ENCODE assay signal across 11 mouse cellular contexts in genomic region chr11:121560294-121560663, GRCm38 (mm10). TPM values are rescaled to one million over a fixed set of nuclear protein-coding genes. Genes with fewer than 3 reads are reported as not detected.
DNase-seq lines count a peak whose midpoint lies in the region; ATAC-seq and TF ChIP-seq lines count a peak whose summit lies in the region.
"Had no signal": no experiment of that assay in that cellular context is flagged by ENCODE, and none has a peak within 500 bp of the region (broad histone marks: within the 10 kb centered on the region; RNA-seq: fewer than 3 reads in every experiment).

No protein-coding gene starts in this region.

- H3K27me3 ChIP-seq in CH12.LX (replicated peaks): no peaks in the 10 kb centered on the region
- H3K27me3 ChIP-seq in liver, embryonic 13.5 days: no peaks in the 10 kb centered on the region
- H3K27me3 ChIP-seq in thymus, adult 2 months (ENCODE audit: control insufficient read depth, insufficient read depth, low read length): no peaks in the 10 kb centered on the region
- H3K27me3 ChIP-seq: intestine, embryonic 15.5 days had no signal

- DNase-seq in CH12.LX (ENCODE audit: extremely low read depth): peak; percentile 33
- DNase-seq in ZHBTc4 (ENCODE audit: low read depth, low spot score): peak; percentile 11
- no peak for DNase-seq in liver, embryonic 13.5 days
- peak; percentile 68 for DNase-seq in thymus, adult 2 months
- no peak for DNase-seq in heart, adult 8-10 months (ENCODE audit: low spot score)
- DNase-seq in neural tube, embryonic 10.5 days (ENCODE audit: extremely low spot score, low spot score): no peak
- DNase-seq: layer of hippocampus, adult 9-11 months; lung, adult 2 months had no signal

- no peak overlapping the region for H3K9ac ChIP-seq in CH12.LX (ENCODE audit: insufficient read depth, low read depth)
- H3K9ac ChIP-seq in liver, embryonic 13.5 days: no peak overlapping the region
- H3K9ac ChIP-seq: intestine, embryonic 15.5 days had no signal

- dilution Hi-C loops in CH12.LX (cut with MboI; ENCODE audit: extremely low pct_ligation_motif_present, extremely low pct_unique_long_range_greater_than_20kb, low sequenced_read_pairs): no loop called here

- WGBS in liver, embryonic 13.5 days (ENCODE audit: insufficient replicate concordance): 37% methylated on average over 7 of the region's 7 CpGs
- 6% methylated on average over 7 of the region's 7 CpGs for WGBS in thymus, adult 2 months

- H3K36me3 ChIP-seq in CH12.LX (replicated peaks in 1 of 2; ENCODE audit: control insufficient read depth in 1 of 2, insufficient read depth in 1 of 2, low read length in 1 of 2): peaks cover 8 to 62% of the 10 kb centered on the region in 2 experiments
- H3K36me3 ChIP-seq in liver, embryonic 13.5 days: peaks cover 32% of the 10 kb centered on the region
- no peaks in the 10 kb centered on the region; the same call in 1 of the 2 replicates for H3K36me3 ChIP-seq in thymus, adult 2 months (ENCODE audit: control insufficient read depth, insufficient read depth, low read length)
- H3K36me3 ChIP-seq: intestine, embryonic 15.5 days had no signal

- peak; percentile 13 to 34; a peak in 2 of 4 replicates for TF ChIP-seq CTCF in CH12.LX (conservative IDR thresholded peaks at IDR 0.05 in 1 of 2, IDR thresholded peaks at IDR 0.05 in 1 of 2; ENCODE audit: low read depth in 2 of 2, low read length in 2 of 2)
- TF ChIP-seq CTCF in thymus, adult 2 months (IDR thresholded peaks at IDR 0.05; ENCODE audit: borderline replicate concordance, control insufficient read depth, extremely low read depth, insufficient read depth, low read length, poor library complexity): peak; percentile 78; the same call in 1 of the 2 replicates

- H3K27ac ChIP-seq in CH12.LX (ENCODE audit: insufficient read depth, low read depth): no peak overlapping the region
- peak overlapping the region; percentile 69 for H3K27ac ChIP-seq in liver, embryonic 13.5 days
- peak overlapping the region; percentile 88 for H3K27ac ChIP-seq in thymus, adult 2 months (ENCODE audit: control insufficient read depth, insufficient read depth, low read length)
- H3K27ac ChIP-seq: intestine, embryonic 15.5 days had no signal

- peak; percentile 18; the same call in 1 of the 2 replicates for ATAC-seq in liver, embryonic 13.5 days (ENCODE audit: low read depth)
- no peak for ATAC-seq in monocyte, adult 5-6 weeks (replicated peaks; ENCODE audit: insufficient number of reproducible peaks, low FRiP score, low TSS enrichment, poor library complexity, severe bottlenecking)
- ATAC-seq: intestine, embryonic 15.5 days had no signal

- H3K9me3 ChIP-seq in CH12.LX (replicated peaks; ENCODE audit: low read length): no peaks in the 10 kb centered on the region
- H3K9me3 ChIP-seq in liver, embryonic 13.5 days (replicated peaks): no peaks in the 10 kb centered on the region
- H3K9me3 ChIP-seq: intestine, embryonic 15.5 days had no signal

- no peak; the same call in 1 of the 2 replicates for TF ChIP-seq RAD21 in CH12.LX (IDR thresholded peaks at IDR 0.05; ENCODE audit: low read depth, low read length)

- no peaks in the 10 kb centered on the region for H3K79me2 ChIP-seq in CH12.LX (replicated peaks; ENCODE audit: control insufficient read depth, extremely low read depth, insufficient read depth, poor library complexity, severe bottlenecking)

- H3K4me1 ChIP-seq in CH12.LX (ENCODE audit: control insufficient read depth in 1 of 2, insufficient read depth in 2 of 2): peaks cover 2 to 47% of the 10 kb centered on the region in 2 experiments; a peak in 3 of 4 replicates
- H3K4me1 ChIP-seq in liver, embryonic 13.5 days (replicated peaks): peaks cover 20% of the 10 kb centered on the region
- H3K4me1 ChIP-seq in thymus, adult 2 months (replicated peaks; ENCODE audit: control insufficient read depth, insufficient read depth, low read length): peaks cover 26% of the 10 kb centered on the region
- H3K4me1 ChIP-seq: intestine, embryonic 15.5 days had no signal

- H3K4me3 ChIP-seq in CH12.LX (replicated peaks in 1 of 3; ENCODE audit: low read depth in 2 of 3, low read length in 2 of 3, poor library complexity in 1 of 3): no peak overlapping the region
- H3K4me3 ChIP-seq in liver, embryonic 13.5 days (replicated peaks): no peak overlapping the region
- no peak overlapping the region for H3K4me3 ChIP-seq in thymus, adult 2 months (ENCODE audit: control insufficient read depth, insufficient read depth, low read length)
- H3K4me3 ChIP-seq: intestine, embryonic 15.5 days; myocyte had no signal

- in situ Hi-C loops in CH12.LX (cut with MboI; ENCODE audit: low pct_ligation_motif_present, low pct_unique_long_range_greater_than_20kb, low sequenced_read_pairs): no loop called here

- TF ChIP-seq EP300 in CH12.LX (IDR thresholded peaks at IDR 0.05; ENCODE audit: low read length): no peak

- no peak for TF ChIP-seq POLR2A in CH12.LX (IDR thresholded peaks at IDR 0.05; ENCODE audit: low read depth, low read length)
- no peak for TF ChIP-seq POLR2A in thymus, adult 2 months (IDR thresholded peaks at IDR 0.05; ENCODE audit: control insufficient read depth, extremely low read depth, insufficient read depth, low read length, poor library complexity)

- H3K4me2 ChIP-seq in CH12.LX (ENCODE audit: insufficient read depth, low read depth, poor library complexity, severe bottlenecking): no peak overlapping the region
- no peak overlapping the region for H3K4me2 ChIP-seq in liver, embryonic 13.5 days
- H3K4me2 ChIP-seq: intestine, embryonic 15.5 days had no signal

TF ChIP-seq in CH12.LX, 34 proteins besides CTCF, POLR2A, EP300 and RAD21:
- TF ChIP-seq JUN (IDR thresholded peaks at IDR 0.05; ENCODE audit: insufficient read depth, low read depth, low read length): no peak
- no peak for TF ChIP-seq JUND (conservative IDR thresholded peaks at IDR 0.05; ENCODE audit: low read depth, low read length)
- TF ChIP-seq NRF1 (IDR thresholded peaks at IDR 0.05; ENCODE audit: low read depth, low read length): no peak
- TF ChIP-seq ZKSCAN1 (IDR thresholded peaks at IDR 0.05; ENCODE audit: borderline replicate concordance, low read depth, low read length): no peak
- no peak for TF ChIP-seq POLR2AphosphoS2 (IDR thresholded peaks at IDR 0.05; ENCODE audit: low read depth, low read length)

RNA-seq across cellular contexts. Expression of gene Zfp750, which starts 41.1 kb away (rescaled TPM):
- total RNA-seq in CH12.LX (2012; rRNA removed) (0.34 and 0.38 TPM in 2 replicates), CH12.LX (2014; rRNA removed) (0.11 and 0.14 TPM in 2 replicates)
- polyA plus RNA-seq in CH12.LX (2012; ENCODE audit: insufficient read length, low read depth): 0.33 and 0.54 TPM in 2 replicates
- 0.22 and 0.30 TPM in 2 replicates for polyA plus RNA-seq in liver, embryonic 13.5 days (2015; fragmentation: Nextera tagmentation; extraction: Ambion mirVana)
- 2.3 and 2.4 TPM in 2 replicates for polyA plus RNA-seq in thymus, adult 2 months (2012; rRNA removed)
- total RNA-seq in heart, adult 8-10 months (2022): under 1 TPM; 0.24 to 0.35 (median 0.25) TPM
- total RNA-seq in monocyte, adult 5-6 weeks (2017): 0.19 TPM in 1 of 3 replicates, not detected in the others

Comparison
In these comparisons a context has a peak if more than half of its experiments do, and no peak if none do; other contexts are left out.
1. DNase-seq: peak in CH12.LX (single experiment), ZHBTc4 (single experiment) and thymus, adult 2 months (single experiment); none in liver, embryonic 13.5 days (single experiment), heart, adult 8-10 months (single experiment) and neural tube, embryonic 10.5 days (single experiment).